Mouse (Mus musculus) liver, embryonic 18 days (tissue): ENCODE data around the gene Rbm20. TPM values are rescaled to one million over a fixed set of nuclear protein-coding genes. Genes with fewer than 3 reads are reported as not detected.

ENCODE experiments used
- polyA plus RNA-seq: library from polyadenylated mRNA; depleted of rRNA; stranded (reverse); fragments of >200 nt; gene quantifications from 2 replicates; pipeline ENCODE4 v1.2.3, GENCODE M21; 2012; rRNA removed

Rbm20 gene
- polyA plus RNA-seq: 0.34 and 0.41 TPM in 2 replicates

GRCm38 (mm10) chr19:53676718-53677634 lies at the start of gene Rbm20:
Gene Rbm20 (plus strand): TSS chr19:53677306.

GRCm38 (mm10) chr19:53892061-53892460 lies 215.0 kb downstream of the Rbm20 start, which contains the start of gene Pdcd4:
Gene Pdcd4 (plus strand): TSS chr19:53892231.

Other genes with a start within 250 kb of the Rbm20 start
- 1.4 and 1.6 TPM in 2 replicates for gene Dusp5, start 148.2 kb upstream of the Rbm20 start, polyA plus RNA-seq
- gene Nutf2-ps1, start 88.2 kb upstream of the Rbm20 start, polyA plus RNA-seq: 26.2 and 28.9 TPM in 2 replicates
- 12.9 and 15.4 TPM in 2 replicates for gene Smc3, start 76.9 kb upstream of the Rbm20 start, polyA plus RNA-seq
- gene Pdcd4, start 214.9 kb downstream of the Rbm20 start, polyA plus RNA-seq: 10.9 and 11.7 TPM in 2 replicates